Mouse (Mus musculus): ENCODE data around the gene Nrip3. TPM values are rescaled to one million over a fixed set of nuclear protein-coding genes. Genes with fewer than 3 reads are reported as not detected.

The Nrip3 gene
- polyA plus RNA-seq, 1 experiment from 2014 or later, result 0.24 TPM

- Histone ChIP-seq H3K4me1 (peaks cover 31% of the 10 kb centered on the region), H3K4me3 (no peak overlapping the region), H3K9me3 (no peaks in the 10 kb centered on the region), H3K36me3 (no peaks in the 10 kb centered on the region), H3K27ac (no peak overlapping the region), H3K27me3 (ENCODE audit: insufficient read depth, poor library complexity, severe bottlenecking) (no peaks in the 10 kb centered on the region)
- DNase-seq (ENCODE audit: low spot score), result no peak
- WGBS, result 85% methylated on average over 11 of the region's 11 CpGs
Observed at GRCm38 (mm10) chr7:109799168-109799567, 17.3 kb upstream of the Nrip3 start.

GRCm38 (mm10) chr7:109795564-109795963 lies 13.7 kb upstream of the Nrip3 start:
- peak overlapping the region; percentile 67; the same call in 1 of the 2 replicates for H3K27ac ChIP-seq
- WGBS, result 29% methylated on average over 5 of the region's 5 CpGs
- peaks cover 20% of the 10 kb centered on the region for H3K4me1 ChIP-seq
- H3K36me3 ChIP-seq, result no peaks in the 10 kb centered on the region
- H3K27me3 ChIP-seq (ENCODE audit: insufficient read depth, poor library complexity, severe bottlenecking), result no peaks in the 10 kb centered on the region
- H3K9me3 ChIP-seq, result no peaks in the 10 kb centered on the region
- no peak for DNase-seq (ENCODE audit: low spot score)
- H3K4me3 ChIP-seq, result no peak overlapping the region

GRCm38 (mm10) chr7:109794556-109794955 lies 12.7 kb upstream of the Nrip3 start:
- peak overlapping the region; percentile 67; the same call in 1 of the 2 replicates for H3K27ac ChIP-seq
- no peak overlapping the region for H3K4me3 ChIP-seq
- no peaks in the 10 kb centered on the region for H3K36me3 ChIP-seq
- H3K9me3 ChIP-seq, result no peaks in the 10 kb centered on the region
- 76% methylated on average over 2 of the region's 2 CpGs for WGBS
- peaks cover 20% of the 10 kb centered on the region for H3K4me1 ChIP-seq
- no peaks in the 10 kb centered on the region for H3K27me3 ChIP-seq (ENCODE audit: insufficient read depth, poor library complexity, severe bottlenecking)
- DNase-seq (ENCODE audit: low spot score), result no peak

- H3K4me1 ChIP-seq, result peaks cover 20% of the 10 kb centered on the region
- peak; percentile 83 for DNase-seq (ENCODE audit: low spot score)
- H3K9me3 ChIP-seq, result no peaks in the 10 kb centered on the region
- H3K27me3 ChIP-seq (ENCODE audit: insufficient read depth, poor library complexity, severe bottlenecking), result no peaks in the 10 kb centered on the region
- H3K4me3 ChIP-seq, result no peak overlapping the region
- no peaks in the 10 kb centered on the region for H3K36me3 ChIP-seq
- 75% methylated on average over 2 of the region's 2 CpGs for WGBS
- no peak overlapping the region for H3K27ac ChIP-seq
Observed at GRCm38 (mm10) chr7:109792759-109793158, 10.9 kb upstream of the Nrip3 start.

GRCm38 (mm10) chr7:109790818-109791217 lies 9.0 kb upstream of the Nrip3 start:
- Histone ChIP-seq H3K4me1 (peaks cover 22% of the 10 kb centered on the region), H3K36me3 (no peaks in the 10 kb centered on the region), H3K9me3 (no peaks in the 10 kb centered on the region), H3K27me3 (ENCODE audit: insufficient read depth, poor library complexity, severe bottlenecking) (no peaks in the 10 kb centered on the region), H3K27ac (no peak overlapping the region), H3K4me3 (no peak overlapping the region)
- no peak for DNase-seq (ENCODE audit: low spot score)
- WGBS, result 73% methylated on average over 3 of the region's 3 CpGs

- 62% methylated on average over 2 of the region's 2 CpGs for WGBS
- Histone ChIP-seq H3K4me3 (no peak overlapping the region), H3K36me3 (no peaks in the 10 kb centered on the region), H3K9me3 (no peaks in the 10 kb centered on the region), H3K27me3 (ENCODE audit: insufficient read depth, poor library complexity, severe bottlenecking) (peaks cover 17% of the 10 kb centered on the region), H3K27ac (no peak overlapping the region), H3K4me1 (peaks cover 5% of the 10 kb centered on the region; the same call in 1 of the 2 replicates)
- DNase-seq (ENCODE audit: low spot score), result no peak
Observed at GRCm38 (mm10) chr7:109787860-109788259, 6.0 kb upstream of the Nrip3 start.

- no peak overlapping the region for H3K4me3 ChIP-seq
- DNase-seq (ENCODE audit: low spot score), result no peak
- H3K4me1 ChIP-seq, result peaks cover 17% of the 10 kb centered on the region
- H3K36me3 ChIP-seq, result no peaks in the 10 kb centered on the region
- H3K27me3 ChIP-seq (ENCODE audit: insufficient read depth, poor library complexity, severe bottlenecking), result peaks cover 62% of the 10 kb centered on the region
- 67% methylated on average over 7 of the region's 7 CpGs for WGBS
- no peaks in the 10 kb centered on the region for H3K9me3 ChIP-seq
- no peak overlapping the region for H3K27ac ChIP-seq
Observed at GRCm38 (mm10) chr7:109783281-109783680, 1.5 kb upstream of the Nrip3 start.

GRCm38 (mm10) chr7:109781087-109781469 lies 747 bp downstream of the Nrip3 start:
- H3K27me3 ChIP-seq (ENCODE audit: insufficient read depth, poor library complexity, severe bottlenecking), result peaks cover 67% of the 10 kb centered on the region
- WGBS, result 2% methylated on average over 24 of the region's 24 CpGs
- no peaks in the 10 kb centered on the region for H3K9me3 ChIP-seq
- peak; percentile 80 for DNase-seq (ENCODE audit: low spot score)
- H3K4me1 ChIP-seq, result peaks cover 12% of the 10 kb centered on the region
- H3K27ac ChIP-seq, result peak overlapping the region; percentile 37
- H3K4me3 ChIP-seq, result peak overlapping the region; percentile 66
- H3K36me3 ChIP-seq, result no peaks in the 10 kb centered on the region

- Histone ChIP-seq H3K27ac (no peak overlapping the region), H3K4me3 (no peak overlapping the region), H3K36me3 (no peaks in the 10 kb centered on the region), H3K27me3 (ENCODE audit: insufficient read depth, poor library complexity, severe bottlenecking) (no peaks in the 10 kb centered on the region), H3K9me3 (no peaks in the 10 kb centered on the region), H3K4me1 (no peaks in the 10 kb centered on the region)
- DNase-seq (ENCODE audit: low spot score), result no peak
Observed at GRCm38 (mm10) chr7:109772251-109772650, 9.6 kb downstream of the Nrip3 start.

- Histone ChIP-seq H3K4me3 (no peak overlapping the region), H3K27ac (no peak overlapping the region), H3K27me3 (ENCODE audit: insufficient read depth, poor library complexity, severe bottlenecking) (no peaks in the 10 kb centered on the region), H3K9me3 (no peaks in the 10 kb centered on the region), H3K4me1 (no peaks in the 10 kb centered on the region), H3K36me3 (no peaks in the 10 kb centered on the region)
- no peak for DNase-seq (ENCODE audit: low spot score)
- WGBS, result 36% methylated on average over 2 of the region's 2 CpGs
Observed at GRCm38 (mm10) chr7:109768699-109769383, 13.0 kb downstream of the Nrip3 start.

- Histone ChIP-seq H3K9me3 (no peaks in the 10 kb centered on the region), H3K4me1 (no peaks in the 10 kb centered on the region), H3K27me3 (ENCODE audit: insufficient read depth, poor library complexity, severe bottlenecking) (no peaks in the 10 kb centered on the region), H3K27ac (no peak overlapping the region), H3K4me3 (no peak overlapping the region), H3K36me3 (no peaks in the 10 kb centered on the region)
- 77% methylated on average over 7 of the region's 7 CpGs for WGBS
- DNase-seq (ENCODE audit: low spot score), result no peak
Observed at GRCm38 (mm10) chr7:109767575-109768350, 14.1 kb downstream of the Nrip3 start.

- H3K9me3 ChIP-seq, result no peaks in the 10 kb centered on the region
- 71% methylated on average over 2 of the region's 2 CpGs for WGBS
- H3K36me3 ChIP-seq, result no peaks in the 10 kb centered on the region
- DNase-seq (ENCODE audit: low spot score), result no peak
- no peak overlapping the region for H3K4me3 ChIP-seq
- no peaks in the 10 kb centered on the region for H3K27me3 ChIP-seq (ENCODE audit: insufficient read depth, poor library complexity, severe bottlenecking)
- H3K27ac ChIP-seq, result no peak overlapping the region
- no peaks in the 10 kb centered on the region for H3K4me1 ChIP-seq
Observed at GRCm38 (mm10) chr7:109764009-109764408, 17.8 kb downstream of the Nrip3 start.

- WGBS, result 86% methylated on average over 3 of the region's 3 CpGs
- peaks cover 18% of the 10 kb centered on the region for H3K4me1 ChIP-seq
- no peak overlapping the region for H3K27ac ChIP-seq
- DNase-seq (ENCODE audit: low spot score), result no peak
- H3K36me3 ChIP-seq, result no peaks in the 10 kb centered on the region
- H3K27me3 ChIP-seq (ENCODE audit: insufficient read depth, poor library complexity, severe bottlenecking), result no peaks in the 10 kb centered on the region
- H3K4me3 ChIP-seq, result no peak overlapping the region
- no peaks in the 10 kb centered on the region for H3K9me3 ChIP-seq
Observed at GRCm38 (mm10) chr7:109756291-109756690, 25.5 kb downstream of the Nrip3 start.

Data from heart, embryonic 10.5 days (tissue).